Mouse (Mus musculus) splenic B cell, adult 2 months (primary cell): ENCODE data around the gene Kif23.

Experiments
- DNase-seq: peaks from one replicate; pipeline ENCODE4 v3.0.0-alpha.2; 2011; ENCODE audit warnings: low read depth, low spot score
- H3K27me3 ChIP-seq: 2 replicates; pipeline ENCODE4 v1.6.1; 2012; ENCODE audit warnings: mild to moderate bottlenecking, low read length, moderate library complexity, mixed read lengths; ENCODE audit not compliant: control insufficient read depth, poor library complexity, insufficient read depth, severe bottlenecking
- H3K36me3 ChIP-seq: 2 replicates; pipeline ENCODE4 v1.6.1; 2012; ENCODE audit warnings: mild to moderate bottlenecking, low read length, moderate library complexity, mixed read lengths; ENCODE audit not compliant: control insufficient read depth, poor library complexity, insufficient read depth, severe bottlenecking

Kif23 gene

DNA sequence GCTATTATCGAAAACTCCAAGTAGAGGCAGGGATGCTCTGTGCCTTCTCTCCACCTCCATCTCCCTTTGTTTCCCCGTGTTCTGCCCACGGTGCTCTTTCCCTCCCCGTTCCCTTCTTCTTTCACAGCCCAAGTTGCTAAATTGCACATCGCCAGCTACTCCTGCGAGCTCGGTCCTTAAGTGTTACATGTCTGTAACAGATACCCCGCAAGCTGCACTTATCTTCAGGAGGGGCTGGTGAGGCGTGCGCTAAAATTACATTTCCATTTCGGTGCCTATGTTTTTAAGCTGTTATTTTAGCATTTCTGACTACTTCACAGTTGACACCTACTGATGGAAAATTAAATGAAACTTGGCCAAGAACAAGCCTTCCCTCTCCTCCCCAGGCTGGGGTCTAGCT is 78.9 kb downstream of the Kif23 start:
- Histone ChIP-seq H3K27me3 (no peaks in the 10 kb centered on the region), H3K36me3 (no peaks in the 10 kb centered on the region)
- no peak for DNase-seq
